Mouse (Mus musculus) kidney, postnatal 36 days (tissue): ENCODE measurements around the gene Rheb.
A peak's percentile ranks its signal among the peaks of the same experiment; 100 is the strongest.
"Not testable (repeated sequence)": the region's sequence is repeated elsewhere in the genome, so short reads cannot be mapped to it uniquely, and the experiment has no call there.

Experiments
- DNase-seq, 2 experiments: peaks; one replicate each; pipeline ENCODE4 v3.0.0; 2021 to 2022; ENCODE audit warnings: mixed read lengths in 2 of 2

The Rheb gene

DNA sequence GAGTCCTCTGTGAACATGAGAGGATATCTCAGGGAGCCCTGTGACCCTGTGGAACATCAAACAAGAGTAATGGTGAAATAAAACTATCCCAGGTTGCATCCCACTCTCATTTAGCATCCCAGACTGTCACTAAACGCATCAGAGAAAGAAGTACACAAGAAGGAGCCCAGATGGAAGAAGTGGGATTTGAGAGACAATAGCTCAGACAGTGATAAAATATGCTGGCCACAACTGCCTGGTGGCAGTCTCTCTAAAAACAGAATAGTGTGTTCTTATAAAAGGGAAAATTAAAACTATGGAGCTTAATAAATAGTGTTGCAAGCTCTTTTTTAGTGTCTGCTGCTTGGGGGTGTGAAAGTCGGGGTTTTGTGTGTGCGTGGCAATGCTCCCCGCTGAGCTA, 59.5 kb downstream of the Rheb start:
- no peak for DNase-seq

DNA sequence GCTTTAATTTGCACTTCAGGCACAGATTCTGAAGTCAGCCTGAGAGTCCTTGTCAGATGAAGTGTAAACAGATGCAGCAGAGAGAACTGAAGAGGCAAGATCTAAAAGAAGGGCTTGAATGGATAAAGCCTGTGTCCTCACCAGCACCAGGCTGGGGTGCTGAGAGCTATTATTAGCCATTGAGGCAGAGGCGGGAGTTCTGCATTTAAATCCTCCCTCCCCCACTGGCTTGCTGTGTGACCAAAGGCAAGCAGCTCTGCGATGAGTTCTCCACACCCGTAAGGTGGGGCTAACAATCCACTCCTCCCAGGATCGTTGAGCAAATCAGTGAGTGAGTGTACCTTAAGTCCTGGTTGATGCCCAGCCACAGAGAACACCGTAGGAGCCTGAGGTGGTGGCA, 61.4 kb downstream of the Rheb start:
- no peak for DNase-seq

DNA sequence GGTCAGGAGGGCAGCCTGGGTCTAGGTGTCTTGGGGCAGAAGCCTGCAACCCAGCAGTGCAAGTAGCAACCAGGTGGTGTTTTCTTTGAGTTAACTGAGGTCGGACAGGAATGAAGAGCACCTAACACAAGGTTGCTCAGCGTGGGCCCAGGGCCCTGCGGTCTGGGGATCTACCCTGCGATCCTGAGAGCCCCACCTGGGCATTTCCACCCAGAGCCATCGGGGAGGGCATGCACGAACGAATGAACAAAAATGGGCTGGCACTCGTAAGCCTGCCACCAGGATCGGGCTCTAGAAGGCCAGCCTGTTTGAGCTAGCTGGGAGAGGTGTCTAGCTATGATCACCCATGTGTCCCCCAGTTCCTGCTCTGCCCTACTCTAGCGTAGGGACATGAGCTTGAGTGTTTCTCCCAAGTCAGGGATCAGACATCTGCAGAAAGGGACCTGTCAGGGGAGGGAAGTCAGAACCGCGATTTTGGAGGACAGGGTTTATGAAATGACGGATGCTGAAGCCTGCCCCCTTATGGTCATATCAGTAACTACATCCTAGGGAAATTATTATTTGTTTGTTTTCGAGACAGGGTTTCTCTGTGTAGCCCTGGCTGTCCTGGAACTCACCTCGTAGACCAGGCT, 62.4 kb downstream of the Rheb start:
- peak; percentile 29 to 33 for DNase-seq

DNA sequence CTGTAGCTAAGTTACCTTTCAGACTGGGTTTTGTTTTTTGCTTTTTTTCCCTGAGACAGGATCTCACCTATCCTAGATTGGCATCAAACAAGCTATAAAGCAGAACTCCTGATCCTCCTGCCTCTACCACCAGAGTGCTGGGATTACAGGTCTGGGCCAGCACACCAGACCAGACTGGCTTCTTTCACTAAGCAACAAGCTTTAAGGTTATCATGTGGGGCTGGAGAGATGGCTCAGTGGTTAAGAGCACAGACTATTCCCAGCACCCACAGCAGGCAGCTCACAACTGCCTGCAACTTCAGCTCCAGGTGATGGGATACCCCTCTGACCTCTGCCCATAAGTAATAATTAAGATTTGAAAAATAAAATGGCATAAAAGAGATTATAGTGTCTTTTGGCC, 63.1 kb downstream of the Rheb start:
- no peak for DNase-seq

DNA sequence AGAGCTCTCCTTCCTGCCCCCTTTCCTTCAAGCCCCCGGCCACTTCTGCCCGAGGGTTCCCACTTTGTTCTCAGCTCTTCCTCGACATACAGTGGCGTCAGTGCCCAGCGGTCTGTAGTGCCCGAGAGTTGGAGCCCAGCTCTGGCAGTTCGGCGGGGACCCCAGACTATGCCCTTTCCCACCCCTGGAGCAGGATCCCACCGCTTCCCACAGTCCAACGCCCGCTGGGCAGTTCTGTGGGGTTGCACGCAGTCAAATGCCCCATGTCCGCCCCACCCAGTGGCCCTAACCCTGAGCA, 63.6 kb downstream of the Rheb start:
- no peak for DNase-seq

DNA sequence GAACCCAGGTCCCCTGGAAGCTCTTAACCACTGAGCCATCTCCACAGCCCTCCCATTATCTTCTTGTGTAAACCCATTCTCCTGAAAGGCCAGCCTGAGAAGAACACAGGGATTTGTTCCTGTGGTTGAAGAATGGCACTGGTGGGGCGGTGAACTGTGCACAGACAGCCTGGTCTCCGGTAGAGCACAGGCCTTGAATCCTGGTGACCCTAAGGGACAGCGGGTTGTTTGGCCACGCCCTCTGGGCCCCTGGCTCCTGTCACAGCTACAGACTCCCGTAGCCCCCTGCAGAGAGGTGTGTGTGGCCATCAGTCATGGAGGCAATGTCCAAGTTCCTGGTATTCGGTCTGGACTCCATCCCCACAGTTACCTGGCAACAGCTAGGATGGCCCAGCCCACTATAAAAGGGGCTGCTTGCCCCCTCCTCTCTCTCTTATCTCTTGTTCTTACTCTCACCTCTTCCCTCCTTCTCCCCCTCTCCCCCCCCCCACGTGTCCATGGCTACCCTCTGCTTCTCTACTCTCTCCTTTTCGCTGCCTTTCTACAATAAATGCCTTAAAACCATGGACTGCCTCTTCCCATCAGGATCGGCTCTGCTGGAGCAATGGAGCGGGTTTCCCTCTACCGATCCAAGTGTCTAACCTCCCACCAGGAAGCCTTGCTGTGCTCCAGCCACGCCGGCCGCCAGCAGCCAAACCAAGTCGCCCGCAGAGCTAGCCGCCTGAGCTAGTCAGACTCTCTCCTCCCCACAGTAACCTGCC, 64.2 kb downstream of the Rheb start:
- DNase-seq, result no peak

DNA sequence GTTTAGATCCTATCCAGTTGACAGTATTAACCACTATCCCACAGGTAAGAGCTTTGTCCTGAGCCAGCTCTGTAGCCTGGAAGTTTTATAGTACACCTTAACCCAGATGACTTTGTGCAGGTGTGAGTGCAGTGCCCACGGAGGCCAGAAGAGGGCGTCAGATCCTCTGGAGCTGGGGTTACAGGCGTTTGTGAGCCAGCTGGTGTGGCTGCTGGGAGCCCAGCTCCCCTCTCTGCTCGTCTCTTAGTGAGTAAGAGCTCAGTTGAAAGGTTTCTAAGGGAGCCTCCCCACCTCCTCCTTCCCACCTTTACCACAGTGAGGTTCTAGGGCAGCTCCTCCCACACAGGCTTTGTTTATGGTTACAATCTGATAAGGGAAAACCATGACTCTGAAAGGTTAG, 65.7 kb downstream of the Rheb start:
- no peak for DNase-seq

DNA sequence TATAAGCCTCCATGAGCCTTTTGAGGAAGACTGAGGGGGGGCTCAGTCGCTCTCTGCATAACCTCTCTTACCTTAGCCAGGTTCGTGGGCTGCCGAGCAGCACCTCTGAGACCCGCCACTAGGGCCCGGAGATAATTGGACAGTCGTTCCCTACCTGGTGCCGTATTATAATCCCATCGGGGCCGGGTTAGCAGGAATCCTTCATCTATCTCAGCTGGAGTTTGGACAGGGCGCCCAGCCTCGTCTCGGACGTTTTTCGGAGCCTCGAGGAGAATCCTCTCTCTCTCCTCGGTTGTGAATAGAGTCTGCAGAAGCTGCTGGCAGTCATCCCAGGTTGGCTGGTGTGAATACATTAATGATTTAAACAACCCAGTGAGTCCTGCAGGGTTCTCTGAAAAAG, 67.9 kb downstream of the Rheb start:
- DNase-seq, result not testable (repeated sequence)

DNA sequence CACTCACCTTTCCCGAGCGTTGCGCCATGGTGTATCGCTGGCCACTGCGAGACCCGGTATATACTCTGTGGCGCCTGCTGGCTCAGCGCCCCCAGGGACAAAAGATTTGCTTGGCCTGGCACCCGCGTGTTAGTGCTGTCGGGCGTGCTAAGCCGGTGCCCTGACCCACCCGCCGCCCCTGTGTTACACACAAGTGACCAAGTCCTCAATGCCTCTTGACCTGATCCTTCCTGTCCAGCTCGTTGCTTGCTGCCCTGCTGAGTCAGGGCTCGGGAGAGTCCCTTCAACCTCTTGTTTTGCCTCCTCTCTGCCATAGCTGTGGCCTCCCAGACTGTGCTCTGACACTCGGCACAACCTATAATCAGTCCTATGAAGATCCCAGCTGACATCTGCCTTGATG, 84.6 kb downstream of the Rheb start, which contains the start of gene Crygn:
Gene Crygn, minus strand, starts transcription at position 193 of the 400 bp plus-strand sequence.
- no peak for DNase-seq

DNA sequence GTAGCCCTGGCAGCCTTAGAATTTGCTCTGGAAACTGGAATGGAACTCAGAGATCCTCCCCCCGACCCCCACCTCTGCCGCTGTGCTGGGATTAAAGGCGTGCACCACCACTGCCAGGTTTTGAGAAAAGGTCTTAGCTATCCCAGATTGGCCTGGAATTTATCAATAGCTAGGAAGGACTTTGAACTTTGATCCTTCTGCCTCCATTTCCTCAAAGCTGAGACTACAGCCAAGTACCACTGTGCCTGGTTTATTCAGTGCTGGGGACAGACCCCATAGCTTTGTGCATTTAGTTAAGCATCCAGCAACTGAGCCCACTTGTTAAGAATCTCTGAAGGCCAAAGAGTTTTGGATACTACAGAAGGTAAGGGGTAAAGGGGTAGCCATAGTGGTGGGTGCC, 85.5 kb downstream of the Rheb start:
- DNase-seq, result no peak
